Mouse (Mus musculus) embryonic facial prominence, embryonic 10.5 days (tissue): ENCODE data around the gene Gm28551. TPM values are rescaled to one million over a fixed set of nuclear protein-coding genes. Genes with fewer than 3 reads are reported as not detected.
"Not testable (repeated sequence)": the region's sequence is repeated elsewhere in the genome, so short reads cannot be mapped to it uniquely, and the experiment has no call there.

Source experiments
- DNase-seq: peaks from one replicate; pipeline ENCODE4 v3.0.0-alpha.2; 2017; ENCODE audit warnings: low spot score
- H3K27ac ChIP-seq: fragments of 300-500 bp; sonication (generic); replicated peaks from 2 replicates; pipeline ENCODE4 v1.5.1; 2016; ENCODE audit warnings: mild to moderate bottlenecking
- H3K27me3 ChIP-seq: fragments of 300-500 bp; sonication (generic); replicated peaks from 2 replicates; pipeline ENCODE4 v1.6.1; 2016; ENCODE audit warnings: low read depth, mild to moderate bottlenecking; ENCODE audit not compliant: poor library complexity, severe bottlenecking
- H3K36me3 ChIP-seq: fragments of 300-500 bp; sonication (generic); replicated peaks from 2 replicates; pipeline ENCODE4 v1.6.1; 2016; ENCODE audit warnings: mild to moderate bottlenecking, moderate library complexity
- H3K4me1 ChIP-seq: fragments of 300-500 bp; sonication (generic); 2 replicates; pipeline ENCODE4 v1.6.1; 2016
- H3K4me3 ChIP-seq: fragments of 300-500 bp; sonication (generic); 2 replicates; pipeline ENCODE4 v1.5.1; 2016; ENCODE audit warnings: mild to moderate bottlenecking, moderate library complexity
- H3K9me3 ChIP-seq: fragments of 300-500 bp; sonication (generic); 2 replicates; pipeline ENCODE4 v1.6.1; 2016; ENCODE audit warnings: mild to moderate bottlenecking
- WGBS: fragments of 180-500 bp; shearing (Covaris S2); methylation state at CpG from one replicate; pipeline ENCODE4 v1.1.7; 2016; 5-methylcytosine and 5-hydroxymethylcytosine counted together
- polyA plus RNA-seq: library from polyadenylated mRNA; unstranded; fragments of >200 nt; fragmentation: Nextera tagmentation; extraction: Ambion mirVana; gene quantifications from 2 replicates; pipeline ENCODE4 v1.2.1, GENCODE M21; 2016

Gm28551 gene
- polyA plus RNA-seq: 0.59 and 0.87 TPM in 2 replicates

DNA sequence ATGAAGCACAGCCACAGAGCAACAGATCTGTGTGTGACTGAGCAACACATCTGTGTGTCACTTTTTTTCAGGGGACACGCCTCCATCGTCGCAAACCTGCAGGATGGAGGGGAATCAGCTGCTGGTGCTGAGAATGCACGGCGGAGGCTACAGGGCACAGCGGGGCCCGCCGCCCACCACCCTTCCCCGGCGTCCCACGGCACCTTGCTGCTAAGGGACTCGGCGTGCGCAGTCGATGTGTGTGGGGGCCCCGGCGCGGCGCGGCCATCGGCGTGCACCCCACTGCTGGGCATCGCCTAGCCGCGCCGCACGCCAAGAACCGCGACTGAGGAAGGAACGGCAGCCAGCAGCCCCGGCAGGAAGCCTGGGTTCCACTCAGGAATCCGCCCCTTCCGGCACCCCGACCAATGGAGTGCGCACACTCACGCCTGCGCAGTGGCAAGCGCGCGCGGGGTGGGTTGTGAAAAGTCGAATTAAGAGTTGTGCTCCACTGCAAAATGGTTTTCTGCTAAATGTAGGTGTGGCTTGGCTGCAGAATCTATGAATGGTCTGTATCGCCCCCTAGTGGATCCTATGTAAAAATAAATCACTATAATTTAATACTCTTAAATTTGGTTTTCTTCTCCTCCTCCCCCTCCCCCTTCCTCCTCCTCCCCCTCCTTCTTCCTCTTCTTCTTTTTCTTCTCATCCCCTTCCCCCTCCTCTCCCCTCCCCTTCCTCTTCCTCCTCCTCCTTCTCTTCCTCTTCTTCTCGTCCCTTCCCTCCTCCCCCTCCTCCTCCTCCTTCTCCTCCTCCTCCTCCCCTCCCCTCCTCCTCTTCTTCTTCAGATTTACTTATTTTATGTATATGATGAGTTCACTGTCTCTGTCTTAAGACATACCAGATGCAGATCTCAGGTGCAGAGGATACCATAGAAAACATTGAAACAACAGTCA, at the start of gene Gm28551, which contains the start of the genes Asdurf and Asnsd1:
Gene Gm28551 (minus strand): TSS at position 341 of the 935 bp plus-strand sequence.
Gene Asdurf (minus strand): TSS at position 293 of the 935 bp plus-strand sequence.
Gene Asnsd1 (minus strand): TSS at position 426 of the 935 bp plus-strand sequence.
- Histone ChIP-seq H3K27ac (peak within 1 kb of the TSS; percentile 95), H3K4me1 (peaks cover 8% of the 10 kb centered on the region), H3K36me3 (peaks cover 23% of the 10 kb centered on the region), H3K4me3 (peak within 1 kb of the TSS; percentile 91), H3K27me3 (no peaks in the 10 kb centered on the region), H3K9me3 (peaks cover 5% of the 10 kb centered on the region; the same call in 1 of the 2 replicates)
- DNase-seq: peak; percentile 97
- under 1% methylated on average over 44 of the region's 44 CpGs for WGBS

DNA sequence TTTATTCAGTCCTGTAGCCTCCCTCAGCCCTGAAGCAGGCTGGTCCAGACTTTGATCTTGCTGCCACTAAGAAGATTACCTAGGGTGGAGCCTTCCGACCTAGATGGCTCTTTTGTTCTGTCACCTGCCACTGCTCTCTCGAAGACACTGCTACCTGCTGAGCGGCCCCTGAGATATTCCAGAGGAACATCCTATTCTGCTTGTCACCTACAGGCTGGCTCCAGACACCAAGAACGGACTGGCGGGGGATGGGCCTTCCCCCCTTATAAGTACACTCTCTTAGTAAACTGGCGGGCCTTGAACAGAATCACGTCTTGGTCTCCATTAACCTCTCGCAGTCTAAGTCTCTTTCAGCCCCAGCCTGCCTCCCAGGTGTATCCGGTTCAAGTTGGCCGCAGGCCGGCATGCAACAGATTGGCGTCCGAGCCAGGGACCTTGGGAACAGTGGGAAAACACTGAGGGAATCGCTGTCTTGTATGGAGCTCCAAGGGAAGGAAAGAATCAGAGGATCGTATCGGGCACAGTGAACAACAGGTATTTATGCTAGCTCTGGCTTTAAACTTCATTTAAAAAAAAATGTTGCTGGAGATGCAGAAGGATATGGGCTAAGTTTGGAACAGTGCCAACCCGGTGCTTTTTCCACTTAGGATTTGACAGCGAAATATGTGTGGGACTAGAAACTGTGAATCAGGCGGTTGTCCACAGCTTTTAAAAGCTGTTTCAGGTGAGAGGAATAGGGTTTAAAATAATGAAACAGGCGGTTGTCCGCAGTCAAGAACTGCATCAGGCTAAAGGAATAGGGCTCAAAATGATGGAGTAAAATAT, 41.7 kb upstream of the Gm28551 start:
- peak; percentile 34 for DNase-seq
- not testable (repeated sequence) for H3K9me3 ChIP-seq, H3K36me3 ChIP-seq, H3K27me3 ChIP-seq, H3K27ac ChIP-seq, H3K4me1 ChIP-seq
- H3K4me3 ChIP-seq: peak overlapping the region; percentile 21; the same call in 1 of the 2 replicates
- 31% methylated on average over 21 of the region's 21 CpGs for WGBS

DNA sequence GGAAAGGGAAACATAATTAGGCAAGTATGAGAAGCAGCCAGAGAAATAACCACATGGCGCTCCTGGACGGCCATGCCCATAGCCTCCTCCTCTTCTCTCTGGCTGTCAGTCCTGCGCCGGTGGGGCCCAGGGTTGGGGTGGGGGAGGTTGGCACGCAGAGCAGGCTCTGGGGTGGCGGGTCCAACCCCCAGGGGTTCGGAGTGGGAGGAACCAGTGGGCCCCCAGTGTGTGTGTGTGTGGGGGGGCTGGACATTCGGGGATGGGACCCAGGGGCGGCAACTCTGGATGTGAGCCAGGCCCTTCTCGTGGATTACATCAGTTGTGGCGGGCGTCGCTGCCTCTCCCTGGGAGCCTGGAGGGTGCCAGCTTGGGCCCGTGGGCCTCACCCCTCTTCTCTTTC, 36.3 kb upstream of the Gm28551 start:
- no peaks in the 10 kb centered on the region for H3K27me3 ChIP-seq
- no peak overlapping the region for H3K27ac ChIP-seq
- no peak for DNase-seq
- no peaks in the 10 kb centered on the region for H3K36me3 ChIP-seq
- no peak overlapping the region for H3K4me3 ChIP-seq
- peaks cover 10% of the 10 kb centered on the region for H3K9me3 ChIP-seq
- H3K4me1 ChIP-seq: peaks cover under 1% of the 10 kb centered on the region
- WGBS: 94% methylated on average over 14 of the region's 14 CpGs

DNA sequence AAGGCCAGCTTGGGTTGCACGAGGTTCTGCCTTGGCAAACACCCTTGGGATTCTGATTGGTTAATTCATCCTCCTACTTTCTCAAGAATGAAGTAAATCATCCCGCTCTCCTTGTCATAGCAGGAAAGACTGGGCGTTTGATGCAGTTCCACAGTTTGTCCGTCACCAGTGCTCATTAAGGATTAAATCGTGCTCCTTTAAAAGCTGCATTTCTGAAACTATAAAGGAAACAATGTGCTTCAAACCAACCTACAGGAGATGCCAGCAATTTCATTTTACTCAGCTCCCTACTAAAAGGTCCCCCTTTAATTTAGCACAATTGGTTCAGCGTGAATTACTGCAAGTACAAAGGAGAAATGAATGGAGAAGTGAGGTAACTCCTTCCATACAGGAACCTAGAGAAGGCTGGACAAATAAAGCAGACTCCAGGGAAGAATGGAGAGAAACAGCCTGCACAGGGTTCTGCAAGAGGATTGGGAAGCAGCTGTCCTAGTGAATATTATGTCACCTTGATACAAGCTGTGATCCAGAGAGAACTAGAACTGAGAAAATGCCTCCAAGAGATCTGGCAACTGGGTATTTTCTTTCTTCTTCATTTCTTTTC, 31.7 kb upstream of the Gm28551 start:
- Histone ChIP-seq H3K36me3 (no peaks in the 10 kb centered on the region), H3K27me3 (no peaks in the 10 kb centered on the region), H3K4me3 (no peak overlapping the region), H3K4me1 (no peaks in the 10 kb centered on the region), H3K9me3 (peaks cover 4% of the 10 kb centered on the region; the same call in 1 of the 2 replicates), H3K27ac (no peak overlapping the region)
- no peak for DNase-seq
- 80% methylated on average over 6 of the region's 6 CpGs for WGBS

DNA sequence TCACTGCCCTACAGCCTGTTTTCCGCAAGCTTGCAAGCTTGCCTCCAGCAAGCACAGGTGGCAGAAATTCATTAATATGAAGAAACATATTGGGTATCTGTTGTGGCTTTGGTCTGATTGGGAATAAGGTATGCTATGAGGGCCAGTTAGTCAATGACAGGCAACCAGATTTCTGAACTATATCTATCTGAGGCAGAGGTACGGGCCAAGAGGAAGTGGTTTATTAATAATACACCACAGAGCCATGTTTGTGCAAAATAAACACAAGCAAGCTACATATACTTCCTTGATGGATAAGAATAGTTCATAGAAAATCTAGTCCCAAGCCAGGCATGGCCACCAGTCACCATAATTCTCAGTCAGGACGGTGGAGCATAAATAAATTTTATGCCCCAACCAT, 25.3 kb upstream of the Gm28551 start:
- Histone ChIP-seq H3K4me3 (no peak overlapping the region), H3K27ac (no peak overlapping the region), H3K4me1 (no peaks in the 10 kb centered on the region), H3K27me3 (no peaks in the 10 kb centered on the region), H3K9me3 (no peaks in the 10 kb centered on the region), H3K36me3 (no peaks in the 10 kb centered on the region)
- 81% methylated on average over 3 of the region's 3 CpGs for WGBS
- DNase-seq: no peak

DNA sequence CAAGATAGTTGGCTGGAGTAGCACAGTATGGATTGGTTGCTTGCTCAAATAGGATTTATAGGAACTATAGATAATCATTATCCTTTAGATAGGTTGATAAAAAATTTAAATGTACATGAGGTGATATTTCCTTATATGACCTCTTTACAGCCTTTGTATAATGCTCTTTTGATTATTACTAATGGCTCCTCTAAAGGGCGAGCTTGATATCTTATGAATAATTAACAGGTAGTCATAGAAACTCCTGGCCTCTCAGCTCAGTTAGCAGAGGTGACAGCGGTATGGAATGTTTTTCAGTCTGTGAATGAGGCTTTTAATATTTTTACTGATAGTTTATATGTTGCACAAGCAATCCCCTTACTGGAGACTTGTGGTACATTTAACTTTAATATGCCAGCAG, 23.5 kb upstream of the Gm28551 start:
- not testable (repeated sequence) for DNase-seq, H3K4me1 ChIP-seq, H3K27me3 ChIP-seq, H3K36me3 ChIP-seq, H3K9me3 ChIP-seq, H3K27ac ChIP-seq, H3K4me3 ChIP-seq
- WGBS: 89% methylated on average over 2 of the region's 2 CpGs

DNA sequence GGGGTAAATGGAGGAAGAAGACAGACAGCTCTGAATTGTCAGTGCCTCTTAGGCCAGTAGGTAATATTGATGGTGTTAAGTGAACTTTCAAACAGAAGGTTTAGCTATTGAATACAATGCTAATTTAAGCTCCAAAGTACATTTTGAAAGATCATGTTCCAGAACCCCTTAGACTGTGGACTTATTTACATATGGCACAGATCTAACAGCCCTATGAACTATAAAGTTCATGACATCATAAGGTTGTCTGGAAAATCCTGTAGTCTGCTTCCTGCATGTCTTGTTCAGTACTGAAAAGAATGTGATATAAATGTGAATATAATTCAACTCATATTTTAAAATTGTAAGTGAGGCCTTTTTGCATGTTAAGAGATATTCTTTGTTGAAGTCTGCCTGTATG, 6.5 kb upstream of the Gm28551 start:
- Histone ChIP-seq H3K36me3 (no peaks in the 10 kb centered on the region), H3K27ac (no peak overlapping the region), H3K4me1 (no peaks in the 10 kb centered on the region), H3K4me3 (no peak overlapping the region), H3K9me3 (peaks cover 4% of the 10 kb centered on the region; the same call in 1 of the 2 replicates), H3K27me3 (no peaks in the 10 kb centered on the region)
- no peak for DNase-seq

DNA sequence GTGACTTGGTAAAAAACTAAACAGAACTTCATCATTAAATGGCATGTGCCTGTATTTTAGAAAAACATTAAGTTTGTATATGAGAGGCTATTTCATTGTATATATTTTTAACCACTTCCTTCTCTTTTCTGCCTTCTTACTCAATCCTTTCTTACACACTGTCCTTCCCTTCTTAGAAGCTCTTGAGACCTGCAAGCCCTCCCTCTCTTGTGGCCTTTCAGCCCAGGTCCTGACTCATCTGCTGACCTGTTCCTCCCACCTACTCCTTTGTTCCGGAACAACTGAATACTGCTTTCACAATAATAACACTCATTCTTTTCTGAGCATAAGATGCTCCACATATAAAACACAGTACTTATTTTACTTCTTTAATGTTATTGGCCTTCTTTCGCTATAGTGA, 11.4 kb downstream of the Gm28551 start:
- Histone ChIP-seq H3K4me3 (no peak overlapping the region), H3K27ac (no peak overlapping the region), H3K4me1 (no peaks in the 10 kb centered on the region), H3K9me3 (peaks cover 19% of the 10 kb centered on the region), H3K36me3 (peaks cover 59% of the 10 kb centered on the region), H3K27me3 (no peaks in the 10 kb centered on the region)
- 96% methylated on average over 2 of the region's 2 CpGs for WGBS
- DNase-seq: no peak

DNA sequence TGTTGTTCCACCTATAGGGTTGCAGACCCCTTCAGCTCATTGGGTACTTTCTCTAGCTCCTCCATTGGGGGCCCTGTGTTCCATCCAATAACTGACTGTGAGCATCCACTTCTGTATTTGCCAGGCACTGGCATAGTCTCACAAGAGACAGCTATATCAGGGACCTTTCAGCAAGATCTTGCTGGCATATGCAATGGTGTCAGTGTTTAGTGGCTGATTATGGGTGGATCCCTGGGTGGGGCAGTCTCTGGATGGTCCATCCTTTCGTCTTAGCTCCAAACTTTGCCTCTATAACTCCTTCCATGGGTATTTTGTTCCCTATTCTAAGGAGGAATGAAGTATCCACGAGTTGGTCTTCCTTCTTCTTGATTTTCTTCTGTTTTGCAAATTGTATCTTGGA, 15.1 kb downstream of the Gm28551 start:
- not testable (repeated sequence) for H3K27ac ChIP-seq, H3K4me1 ChIP-seq, H3K27me3 ChIP-seq, H3K4me3 ChIP-seq, DNase-seq
- Histone ChIP-seq H3K9me3 (peaks cover 27% of the 10 kb centered on the region), H3K36me3 (peaks cover 23% of the 10 kb centered on the region)
- 68% methylated on average over 2 of the region's 2 CpGs for WGBS

DNA sequence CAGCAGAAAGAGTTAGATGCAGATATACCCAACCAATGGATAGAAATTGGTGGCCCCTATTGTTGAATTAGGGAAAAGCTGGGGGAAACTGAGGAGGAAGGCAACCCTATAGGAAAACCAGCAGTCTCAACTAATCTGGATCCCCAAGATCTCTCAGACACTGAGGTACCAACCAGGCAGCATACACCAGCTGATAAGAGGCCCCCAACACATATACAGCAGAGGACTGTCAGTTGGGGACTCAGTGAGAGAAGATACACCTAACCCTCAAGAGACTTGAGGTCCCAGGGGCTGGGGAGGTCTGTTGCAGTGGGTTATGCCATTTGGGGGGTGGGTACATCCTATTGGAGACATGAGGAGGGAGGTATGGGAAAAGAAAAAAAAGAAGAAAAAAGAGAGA, 17.0 kb downstream of the Gm28551 start:
- Histone ChIP-seq H3K27me3 (no peaks in the 10 kb centered on the region), H3K4me3 (no peak overlapping the region), H3K27ac (no peak overlapping the region), H3K36me3 (peaks cover 4% of the 10 kb centered on the region), H3K4me1 (no peaks in the 10 kb centered on the region), H3K9me3 (peaks cover 10% of the 10 kb centered on the region; the same call in 1 of the 2 replicates)
- DNase-seq: no peak

DNA sequence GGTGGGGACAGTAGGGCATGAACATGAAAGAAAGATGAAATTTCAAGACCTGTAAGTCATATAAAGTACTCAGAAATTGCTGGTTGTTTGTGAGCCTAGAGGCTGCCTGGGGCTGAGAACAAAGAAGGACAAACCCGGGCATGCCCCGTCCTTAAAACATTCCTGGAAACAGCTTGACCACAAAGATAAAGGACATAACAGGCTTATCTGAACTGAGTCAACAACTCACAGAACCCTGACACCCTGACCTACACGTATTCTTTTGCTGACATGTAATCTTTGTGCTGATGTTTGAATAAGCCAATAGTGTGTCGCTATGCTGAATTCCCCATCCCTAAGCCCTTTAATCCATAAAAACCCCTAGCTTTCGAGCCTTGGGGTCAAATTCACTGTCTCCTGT, 18.9 kb downstream of the Gm28551 start:
- H3K27ac ChIP-seq, DNase-seq, H3K27me3 ChIP-seq, H3K4me3 ChIP-seq, H3K9me3 ChIP-seq, H3K36me3 ChIP-seq, H3K4me1 ChIP-seq: not testable (repeated sequence)
- 88% methylated on average over 5 of the region's 5 CpGs for WGBS

DNA sequence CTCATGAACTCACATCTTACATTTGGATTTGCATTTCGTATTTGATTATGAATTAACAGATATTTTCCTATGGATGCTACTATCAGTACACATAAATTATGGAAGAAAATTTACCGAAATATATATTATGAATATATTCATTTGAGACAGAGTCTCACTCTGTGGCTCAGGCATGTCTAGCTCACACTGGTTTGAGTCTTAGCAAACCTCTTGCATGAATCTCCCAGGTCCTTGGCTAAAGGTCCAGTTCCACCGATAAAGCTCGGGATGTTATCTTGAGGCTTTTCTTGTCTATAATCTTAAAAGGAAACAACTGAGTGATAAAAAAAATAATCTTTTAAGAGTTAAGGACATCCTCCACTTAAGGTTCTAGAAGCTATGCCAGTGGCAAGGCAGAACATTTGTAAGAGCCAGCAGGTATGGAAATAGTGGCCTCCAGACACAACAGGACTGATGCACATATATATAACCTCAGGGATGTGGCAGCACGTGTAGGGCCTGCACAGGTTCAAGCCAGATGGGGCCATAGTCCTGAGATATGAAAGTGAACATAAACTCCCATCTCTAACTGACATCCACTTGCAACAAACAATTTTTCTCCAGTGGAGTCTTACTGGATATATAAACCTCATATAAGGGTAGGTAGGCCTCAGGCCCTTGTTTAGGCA, 27.5 kb downstream of the Gm28551 start:
- no peaks in the 10 kb centered on the region for H3K9me3 ChIP-seq
- WGBS: 94% methylated on average over 5 of the region's 5 CpGs
- H3K36me3 ChIP-seq: peaks cover 32% of the 10 kb centered on the region

More for the DNA sequence above, 27.5 kb downstream of the Gm28551 start:
- Histone ChIP-seq H3K27ac (no peak overlapping the region), H3K27me3 (no peaks in the 10 kb centered on the region), H3K4me1 (no peaks in the 10 kb centered on the region), H3K4me3 (no peak overlapping the region)
- DNase-seq: no peak
